Mouse (Mus musculus): ENCODE measurements around the gene 4921517D22Rik.

GRCm38 (mm10) chr13:59728378-59729093 is 34.6 kb upstream of the 4921517D22Rik start:
- TF ChIP-seq POLR2A (IDR thresholded peaks at IDR 0.05; ENCODE audit: low read depth, low read length) (no peak), CTCF (IDR thresholded peaks at IDR 0.05; ENCODE audit: borderline replicate concordance, insufficient read depth, low read length) (peak; percentile 83)

Measured in embryonic fibroblast, embryonic 13.5 days (primary cell).